Mouse (Mus musculus) gastrocnemius, adult 8-10 months (tissue): ENCODE results near the gene Vti1a. TPM values are rescaled to one million over a fixed set of nuclear protein-coding genes. Genes with fewer than 3 reads are reported as not detected.

Source experiments
- DNase-seq, 2 experiments: peaks; one replicate each; pipeline ENCODE4 v3.0.0; 2022; ENCODE audit warnings: low spot score in 2 of 2
- total RNA-seq, 4 experiments: library from RNA; stranded (reverse); gene quantifications; 2 replicates each; pipeline ENCODE4 v1.2.4; 2022

The Vti1a gene
- total RNA-seq, 4 experiments from 2014 or later: 17.6 to 21.8 (median 20.6) TPM

DNA sequence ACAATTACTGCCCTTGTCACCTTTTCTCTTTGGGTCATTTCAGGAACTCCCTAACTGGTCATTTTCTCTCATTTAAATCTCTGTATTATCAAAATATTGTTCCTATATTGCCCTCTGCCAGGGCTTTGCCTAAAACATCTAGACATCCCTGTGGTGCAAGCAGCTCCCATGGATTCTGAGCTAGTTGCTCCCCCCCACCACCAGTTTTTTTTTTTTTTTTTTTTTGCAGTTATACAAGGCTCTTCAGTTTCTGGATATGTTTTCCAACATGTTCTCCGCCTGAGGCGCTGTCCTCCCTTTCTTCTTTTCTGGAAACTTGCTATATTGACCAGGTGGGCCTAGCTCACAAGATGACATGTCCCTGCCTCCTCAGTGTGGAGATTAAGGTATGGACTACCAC, 2.4 kb upstream of the Vti1a start:
- no peak for DNase-seq

DNA sequence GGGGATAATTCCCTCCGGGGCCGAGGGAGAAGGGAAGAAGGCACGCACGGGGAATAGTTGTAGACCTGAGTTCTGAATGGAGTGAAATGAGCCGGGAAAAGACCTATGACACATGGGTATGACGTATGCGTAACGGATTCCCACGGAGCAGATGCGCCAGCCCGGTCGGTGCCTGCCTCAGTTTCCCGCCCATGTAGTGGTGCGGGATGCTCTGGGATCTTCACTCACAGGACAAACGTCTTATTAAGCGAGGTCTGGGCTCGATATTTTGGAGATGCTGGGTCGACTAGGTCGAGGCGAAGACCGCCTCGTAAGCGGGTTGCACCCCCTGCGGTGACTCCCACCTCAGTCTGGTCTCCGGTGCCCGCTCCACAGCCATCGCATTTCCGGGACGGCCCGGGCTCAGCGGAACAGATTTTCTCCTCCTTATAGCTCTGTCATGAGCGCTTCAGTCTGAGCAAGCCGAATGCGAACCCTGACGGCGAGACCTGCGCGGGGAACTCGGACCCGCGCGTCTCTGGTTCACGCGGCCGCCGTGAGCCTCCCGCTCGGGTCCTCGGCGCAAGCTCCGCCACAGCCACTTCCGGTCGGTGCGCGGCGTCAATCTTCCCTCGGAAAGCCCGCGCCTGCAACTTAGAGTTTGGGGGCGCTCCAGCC, 515 bp upstream of the Vti1a start, which contains the start of gene Zdhhc6:
Gene Zdhhc6, minus strand, starts transcription at position 581 of the 657 bp plus-strand sequence.
- DNase-seq: peak; percentile 49 to 62

DNA sequence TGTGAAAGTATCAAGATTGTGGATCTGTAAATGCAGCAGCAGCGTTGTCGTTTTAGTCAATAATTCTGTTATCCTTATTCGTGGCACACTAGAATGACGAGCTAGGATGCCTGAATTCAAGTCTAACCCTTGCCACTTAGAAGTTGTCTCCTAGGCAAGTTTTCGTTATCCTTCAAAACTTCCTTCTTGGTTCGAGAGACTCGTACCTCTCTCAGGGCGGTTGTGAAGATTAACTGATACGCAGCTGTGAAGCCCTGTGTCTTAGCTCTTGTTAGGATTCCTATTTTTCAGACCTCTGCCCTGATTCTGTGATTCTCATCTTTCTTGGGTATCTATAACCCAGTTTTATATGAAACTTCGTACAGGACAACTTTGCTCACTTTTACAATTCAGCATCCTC, 806 bp downstream of the Vti1a start:
- DNase-seq: no peak

DNA sequence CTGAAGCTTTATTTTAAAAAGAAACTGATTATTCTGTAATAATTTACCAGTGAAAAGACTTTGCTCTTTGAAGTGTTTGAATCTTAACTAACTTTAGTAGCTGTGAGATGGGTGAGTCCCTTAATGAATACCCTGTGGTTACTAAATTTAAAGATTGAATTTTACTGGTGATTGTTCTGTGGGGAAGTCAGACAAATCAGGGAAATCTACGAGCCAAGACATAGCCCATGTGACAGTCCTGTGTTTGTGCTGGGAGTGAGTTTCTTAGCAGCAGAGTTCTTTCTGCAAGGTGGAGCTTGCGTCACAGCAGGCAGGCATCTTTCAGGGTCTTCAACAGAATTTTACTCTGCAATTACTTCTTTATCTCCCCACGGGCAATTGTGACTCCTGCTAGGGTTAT, 2.9 kb downstream of the Vti1a start:
- no peak for DNase-seq

DNA sequence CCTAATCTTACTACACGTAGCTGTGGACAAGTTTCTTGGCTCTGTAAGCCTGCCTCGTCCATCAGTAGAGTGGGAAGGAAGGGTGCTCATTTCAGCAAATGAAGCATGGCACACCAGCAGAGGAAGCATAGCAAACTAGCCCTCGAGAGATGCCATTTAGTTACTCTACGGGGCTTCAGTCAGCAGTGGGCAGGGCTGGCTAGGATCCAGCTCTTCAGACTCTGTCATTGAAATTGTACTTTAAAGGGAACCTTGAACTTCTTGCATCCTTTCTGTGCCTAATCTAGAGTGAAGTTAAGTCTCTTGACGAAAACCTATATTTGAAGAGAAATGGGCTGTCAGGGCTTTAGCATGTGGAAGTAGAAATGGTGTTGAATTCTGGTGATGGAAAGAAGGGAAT, 3.4 kb downstream of the Vti1a start:
- DNase-seq: no peak

DNA sequence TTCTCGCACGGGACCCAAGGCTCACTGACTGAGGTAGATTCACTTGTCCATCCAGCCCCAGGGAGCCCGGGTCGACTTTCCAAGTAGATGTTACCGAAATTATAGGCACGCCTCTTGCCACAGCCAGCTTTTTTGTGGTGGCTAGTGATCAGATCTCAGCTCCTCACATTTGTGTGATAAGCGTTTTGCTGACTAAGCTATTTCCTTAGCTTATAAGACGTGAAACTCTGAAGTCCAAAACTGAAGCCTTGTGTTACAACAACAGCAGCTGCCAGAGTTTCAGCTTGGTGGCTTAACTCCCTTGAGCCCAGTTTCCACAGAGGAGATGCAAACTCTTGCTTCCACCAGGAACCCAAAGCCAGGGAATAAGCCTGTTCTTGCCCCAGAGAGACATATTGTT, 6.5 kb downstream of the Vti1a start:
- no peak for DNase-seq

DNA sequence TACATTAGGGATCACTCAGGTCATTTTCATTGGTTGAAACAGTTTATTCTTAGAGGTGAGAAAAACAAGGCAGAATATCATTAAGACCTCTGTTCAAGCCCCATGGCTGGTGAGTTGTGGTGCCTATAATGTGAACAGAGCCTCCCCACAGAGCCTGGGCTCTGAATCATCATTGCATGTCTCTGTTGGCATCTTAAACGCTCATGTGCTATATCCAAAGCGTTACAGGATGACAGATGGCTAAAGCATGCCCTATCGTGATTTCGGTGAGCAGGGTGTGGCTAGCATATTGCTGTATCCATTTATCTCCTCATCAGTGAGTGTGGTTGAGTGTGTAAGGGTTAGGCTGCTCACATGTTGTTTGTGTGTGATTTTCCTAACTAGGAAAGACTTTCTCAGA, 11.4 kb downstream of the Vti1a start:
- DNase-seq: no peak

DNA sequence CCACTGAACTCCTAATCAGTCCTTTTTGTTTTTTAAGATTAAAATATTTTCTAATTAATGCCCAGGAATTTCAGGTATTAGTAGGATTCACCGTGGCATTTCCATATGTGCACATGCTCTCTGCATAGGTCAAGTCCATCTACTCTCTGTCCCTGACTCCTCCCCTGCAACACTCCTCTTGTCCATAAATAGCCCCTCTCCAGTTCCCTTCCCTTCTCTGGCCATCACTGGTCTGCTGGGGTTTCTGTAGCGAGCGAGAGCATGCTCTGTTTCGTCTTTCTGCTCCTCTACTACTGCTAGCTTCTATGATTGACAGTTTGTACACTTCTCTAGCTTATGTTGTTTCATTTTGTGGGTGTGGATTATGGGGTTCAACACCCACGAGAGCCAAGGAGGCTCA, 15.7 kb downstream of the Vti1a start:
- DNase-seq: no peak

DNA sequence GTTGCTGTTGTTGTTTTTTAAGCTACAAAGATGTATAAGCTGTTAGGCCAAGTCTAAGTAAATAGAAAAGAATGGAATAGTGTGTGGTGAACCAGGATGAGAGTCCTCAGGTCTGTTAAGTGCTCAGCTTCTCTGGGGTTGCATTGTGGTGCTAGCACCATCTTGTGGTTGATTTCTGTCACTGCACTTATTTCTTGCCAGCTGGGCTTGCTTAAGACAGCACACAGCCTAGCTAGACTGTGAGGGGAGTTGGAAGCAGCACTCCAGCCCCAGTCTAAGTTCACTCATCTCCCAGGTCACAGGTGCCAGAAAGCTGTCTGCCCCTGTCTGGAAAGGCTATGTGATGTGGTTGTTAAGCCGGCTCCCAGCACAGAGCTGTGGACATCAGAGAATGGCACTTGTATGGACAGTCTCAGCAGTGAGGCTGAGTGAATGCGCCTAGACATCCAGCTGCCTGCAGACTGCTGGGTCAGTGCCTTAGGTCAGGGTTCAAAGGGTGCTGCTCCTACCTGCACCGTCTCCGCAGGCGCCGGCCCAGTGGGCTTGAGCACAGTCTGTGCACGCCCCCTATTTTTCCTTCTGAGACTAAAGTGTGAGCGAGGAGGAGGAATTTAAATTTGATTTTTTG, 16.7 kb downstream of the Vti1a start:
- peak; percentile 40 to 44 for DNase-seq

DNA sequence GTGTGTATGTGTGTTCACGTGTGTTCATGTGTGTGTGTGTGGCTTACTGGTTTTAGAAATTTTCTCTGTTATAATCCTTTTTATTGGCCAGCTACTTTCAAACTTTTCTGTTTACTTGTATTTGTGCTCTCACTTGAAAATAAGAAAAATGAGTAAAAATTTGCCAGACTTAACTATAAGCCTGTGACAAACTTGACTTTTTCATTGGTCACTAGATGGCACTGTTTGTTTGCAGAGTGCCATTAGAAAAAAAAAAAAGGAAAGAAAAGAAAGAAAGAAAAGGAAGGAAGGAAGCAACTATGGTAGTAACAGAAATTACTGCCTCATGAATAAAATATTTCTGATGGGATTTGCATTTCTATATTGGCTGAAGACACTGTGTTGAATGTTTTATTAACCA, 19.8 kb downstream of the Vti1a start:
- no peak for DNase-seq

DNA sequence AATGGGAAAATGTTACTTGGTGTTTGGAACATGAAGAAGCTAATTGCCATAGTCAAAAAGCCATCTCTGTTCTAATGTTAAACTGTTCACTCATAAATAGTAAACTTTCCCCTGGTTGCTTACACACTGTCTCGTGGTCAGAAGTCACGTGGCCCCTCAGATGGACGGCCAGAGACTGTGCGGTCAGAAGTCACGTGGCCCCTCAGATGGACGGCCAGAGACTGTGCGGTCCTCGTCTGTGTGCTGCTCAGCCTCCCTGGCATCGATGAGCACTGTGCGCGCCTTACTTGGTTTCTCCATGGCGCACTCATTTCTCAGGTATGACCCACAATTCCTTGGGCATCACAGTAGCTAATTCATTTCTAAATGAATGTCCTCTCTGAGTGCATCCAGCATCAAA, 20.3 kb downstream of the Vti1a start:
- DNase-seq: no peak

DNA sequence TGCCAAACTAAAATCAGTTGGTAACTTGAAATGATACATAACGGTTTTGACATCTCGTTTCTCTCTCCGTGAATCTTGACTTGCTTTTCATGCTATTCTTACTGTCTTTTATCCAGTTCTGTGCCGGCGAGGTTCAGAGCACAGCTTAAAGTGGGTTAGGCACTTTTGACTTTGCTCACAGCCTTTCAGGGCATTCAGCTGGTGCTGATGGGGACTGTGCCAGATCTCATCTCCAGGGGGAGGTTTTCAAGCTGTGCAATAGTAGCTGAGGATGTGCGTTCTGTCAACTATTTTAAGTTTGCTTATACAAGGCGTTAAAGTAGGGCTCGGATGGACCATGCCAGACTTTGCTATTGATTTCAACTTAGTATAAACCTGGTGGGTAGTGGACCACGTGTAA, 21.0 kb downstream of the Vti1a start:
- peak in 1 of 2 experiments; percentile 13 for DNase-seq

DNA sequence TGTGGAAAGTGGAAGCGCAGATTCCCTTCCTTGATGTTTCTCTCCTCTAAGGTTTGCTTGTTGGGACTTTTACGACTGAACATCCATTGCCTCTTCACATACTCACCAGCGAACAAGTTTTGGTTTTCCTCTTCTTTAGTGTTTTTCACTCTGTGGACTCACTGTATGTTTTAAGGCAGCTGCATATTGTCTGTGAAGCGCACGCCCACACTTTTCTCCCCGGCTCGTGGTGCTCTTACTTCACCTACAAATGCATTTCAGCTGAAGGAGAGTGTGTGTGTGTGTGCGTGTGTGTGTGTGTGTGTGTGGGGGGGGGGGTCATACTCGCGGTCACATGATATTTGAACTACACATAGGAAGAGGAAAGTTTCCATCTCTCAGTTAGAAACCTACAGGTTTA, 21.6 kb downstream of the Vti1a start:
- DNase-seq: no peak

DNA sequence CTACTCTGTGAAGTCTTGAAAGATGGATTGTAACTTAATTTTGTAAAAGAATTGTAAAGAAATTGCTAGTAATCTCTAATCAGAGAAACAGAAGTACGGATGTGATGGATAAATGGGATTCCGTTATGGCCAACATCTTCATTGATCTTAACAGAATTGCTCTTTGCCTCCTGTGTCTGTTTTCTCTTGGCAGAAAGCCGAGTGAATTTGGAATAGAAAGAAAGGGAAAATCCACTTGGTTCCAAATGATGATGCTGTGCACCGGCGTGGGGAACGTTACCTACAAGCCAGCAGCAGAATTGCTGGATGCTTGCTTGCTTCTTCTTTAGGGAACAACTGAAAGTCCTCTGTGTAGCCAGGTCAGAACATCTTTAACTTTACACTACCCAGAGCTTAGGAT, 24.4 kb downstream of the Vti1a start:
- no peak for DNase-seq

DNA sequence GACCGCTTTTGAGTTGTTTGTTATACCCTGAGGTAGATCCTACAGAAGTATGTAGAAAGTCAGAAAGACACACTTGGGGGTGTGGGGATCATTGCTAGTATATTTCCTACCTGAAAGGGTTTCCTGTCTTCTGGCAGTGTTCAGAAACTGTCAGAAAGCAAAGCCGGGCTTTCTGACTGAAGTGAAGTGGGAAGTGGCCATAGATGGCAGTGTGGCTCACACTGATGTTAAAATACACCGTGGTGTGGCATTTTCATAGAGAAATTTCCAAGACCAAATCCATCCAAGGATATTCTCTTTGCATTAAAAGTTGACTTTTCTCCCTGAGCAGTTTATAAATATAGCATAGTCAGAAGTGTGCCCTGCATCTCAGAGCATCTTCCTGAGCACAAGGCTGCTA, 25.3 kb downstream of the Vti1a start:
- no peak for DNase-seq

DNA sequence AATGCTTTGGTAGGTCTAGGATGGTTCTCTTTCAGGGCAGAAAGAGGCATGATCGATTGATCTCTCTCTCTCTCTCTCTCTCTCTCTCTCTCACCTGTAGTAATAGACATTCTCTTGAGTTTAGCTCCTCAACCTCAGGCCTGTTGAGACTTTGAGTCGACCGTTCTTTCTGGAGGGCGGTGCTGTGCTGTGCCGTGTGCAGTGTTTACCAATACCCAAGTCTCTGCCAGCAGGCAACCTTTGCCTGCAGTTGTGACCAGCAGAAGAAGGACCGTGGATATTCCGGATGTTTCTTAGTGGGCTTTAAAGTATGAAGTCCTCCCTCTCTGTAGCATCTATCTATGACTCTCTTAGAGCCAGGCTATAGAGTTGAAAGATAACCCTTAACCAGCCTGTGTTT, 26.3 kb downstream of the Vti1a start:
- DNase-seq: no peak

DNA sequence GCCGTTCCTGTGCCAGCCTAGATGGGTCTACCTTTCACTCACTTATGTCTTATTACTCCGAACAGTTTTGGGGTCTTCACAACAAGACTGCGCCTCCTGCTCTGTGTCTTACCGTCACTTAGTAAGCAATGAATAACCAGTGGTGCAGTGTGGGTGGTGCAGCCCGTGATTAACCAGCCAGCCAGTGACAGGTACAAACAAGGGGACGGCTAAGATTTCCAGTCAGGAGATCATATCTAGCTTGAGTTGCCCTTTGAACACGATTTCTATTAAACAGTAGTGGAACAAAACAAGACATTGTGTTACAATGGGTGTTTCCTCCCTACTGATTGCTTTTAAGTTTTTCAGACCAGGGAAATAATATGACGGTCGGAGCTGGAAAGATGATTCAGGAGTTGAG, 27.2 kb downstream of the Vti1a start:
- no peak for DNase-seq

DNA sequence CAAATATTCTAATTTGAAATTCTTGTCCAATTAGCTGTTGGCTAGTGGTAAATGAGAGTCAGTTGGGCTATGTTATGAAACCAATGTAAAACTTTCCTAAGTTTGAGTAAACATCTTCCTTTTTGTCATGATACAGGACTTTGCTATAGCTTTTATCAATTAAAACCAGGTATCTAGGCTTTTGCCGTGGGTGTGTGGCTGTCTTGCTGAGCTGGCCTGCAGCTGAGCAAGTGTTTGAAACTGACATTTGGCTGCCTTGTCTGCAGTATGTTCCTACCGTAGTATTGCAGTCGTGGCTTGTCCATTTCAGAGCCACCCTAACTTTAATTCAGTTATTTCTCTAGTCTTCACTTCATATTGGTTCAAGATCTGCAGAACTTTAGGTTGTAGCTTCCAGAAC, 32.1 kb downstream of the Vti1a start:
- DNase-seq: no peak

DNA sequence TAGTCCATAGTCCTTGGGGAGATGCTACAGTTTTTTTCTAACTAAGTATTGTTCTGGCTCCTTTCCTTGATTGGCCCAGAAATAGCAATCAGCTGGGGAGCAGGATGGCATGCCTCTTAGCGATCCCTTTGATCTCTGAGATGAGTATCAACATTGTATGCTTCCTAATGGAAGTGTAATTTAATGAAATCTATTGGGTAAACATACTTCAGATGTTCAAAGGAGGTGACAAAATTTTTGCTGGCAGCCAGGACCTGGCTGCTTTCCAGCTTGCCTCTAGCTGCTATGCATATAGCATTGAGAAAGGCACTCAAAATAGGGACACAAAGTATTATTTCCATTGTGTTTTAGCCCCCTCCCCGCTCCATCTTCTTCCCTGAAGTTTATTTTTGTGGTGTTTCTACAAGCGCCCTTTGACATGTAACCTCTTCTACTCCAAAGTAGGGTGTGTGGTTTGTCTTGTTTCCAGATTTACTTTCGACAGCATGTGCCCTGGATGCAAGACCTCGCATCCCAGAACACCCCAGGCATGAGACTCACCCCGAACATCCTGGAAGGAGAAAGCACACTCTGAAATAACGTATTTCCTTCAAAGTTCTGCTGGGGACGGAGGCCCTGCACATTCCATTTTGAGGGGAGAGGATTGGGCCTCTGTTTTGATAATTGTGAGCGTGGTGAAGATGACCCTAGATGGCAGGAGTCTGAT, 34.7 kb downstream of the Vti1a start:
- no peak for DNase-seq

DNA sequence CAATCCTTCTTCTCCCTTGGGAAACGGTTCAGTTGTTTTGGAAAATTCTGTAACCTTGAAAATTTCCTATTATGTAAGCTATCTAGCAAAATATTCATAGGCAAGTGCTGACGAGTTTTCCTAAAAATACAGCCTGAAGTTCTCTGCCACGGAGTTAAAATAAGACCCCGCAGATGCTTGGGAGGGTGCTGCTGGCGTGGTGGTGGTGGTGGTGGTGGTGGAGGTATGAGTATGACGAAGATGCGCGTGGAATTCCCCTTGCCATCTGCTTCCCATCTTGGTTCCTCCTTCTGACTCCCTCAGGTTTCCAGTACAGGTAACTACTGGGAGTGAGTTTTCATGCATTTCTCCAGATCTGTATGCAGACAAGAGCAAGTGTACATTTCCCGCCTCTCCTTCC, 46.5 kb downstream of the Vti1a start:
- no peak for DNase-seq

DNA sequence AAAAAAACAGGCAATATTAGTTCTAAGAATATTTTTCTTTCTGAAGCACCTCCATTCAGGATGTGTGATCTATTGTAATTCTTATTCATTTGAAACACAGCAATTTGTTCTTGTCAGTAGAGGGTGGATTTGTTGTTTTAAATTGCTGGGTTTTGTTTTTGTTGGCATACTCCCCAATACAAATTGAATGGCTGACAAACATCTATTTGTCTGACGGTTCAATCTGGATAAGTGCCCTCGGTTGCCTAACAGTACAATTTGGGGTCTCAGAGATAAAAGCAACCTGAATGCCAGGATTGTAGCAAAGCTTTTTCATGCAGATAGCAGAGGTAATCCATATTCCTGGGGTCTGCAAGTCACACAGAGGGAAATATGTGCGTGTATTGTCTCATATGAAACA, 53.6 kb downstream of the Vti1a start:
- DNase-seq: no peak

DNA sequence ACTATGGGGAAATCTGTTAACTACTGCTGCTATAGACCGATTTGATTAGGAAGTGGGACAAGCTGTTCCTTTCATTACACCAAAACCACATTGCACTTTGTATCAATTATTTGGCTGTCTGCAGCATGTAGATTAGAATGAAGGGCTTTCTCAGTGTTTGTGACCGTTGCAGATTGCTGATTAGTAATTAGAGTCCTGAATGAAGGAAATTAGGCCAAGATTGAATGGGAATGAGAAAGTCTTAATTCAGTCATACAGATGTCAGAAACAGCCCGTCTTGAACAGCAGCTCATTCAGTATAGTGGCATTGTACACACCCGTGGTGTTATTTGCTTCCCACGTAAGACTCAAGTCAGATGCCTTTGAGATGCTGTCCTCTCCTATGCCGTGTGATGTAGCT, 60.2 kb downstream of the Vti1a start:
- no peak for DNase-seq

DNA sequence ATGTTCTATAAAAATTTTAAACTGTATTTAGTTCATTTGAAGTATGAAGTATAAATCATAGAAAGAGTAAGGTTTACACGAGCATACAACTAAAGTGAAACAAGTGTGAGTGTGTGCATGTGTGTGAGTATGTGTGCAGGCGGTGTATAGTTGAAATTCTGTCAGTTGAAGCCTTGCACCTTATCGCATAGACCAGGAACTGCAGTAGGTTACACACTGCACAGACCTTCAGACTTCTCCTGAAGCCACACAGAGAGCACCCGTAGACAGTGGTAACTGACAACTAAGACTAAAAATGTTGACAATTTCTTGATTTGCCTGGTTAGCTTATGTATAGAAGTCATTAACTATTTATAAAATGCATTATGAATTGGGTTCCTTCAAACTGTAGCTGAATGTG, 61.4 kb downstream of the Vti1a start:
- no peak for DNase-seq
